Mouse (Mus musculus) cortical plate, adult 2 months (tissue): ENCODE results near the gene Aldh16a1. TPM values are rescaled to one million over a fixed set of nuclear protein-coding genes. Genes with fewer than 3 reads are reported as not detected.

Source experiments
- H3K27ac ChIP-seq: fragments of 200-500 bp; 2 replicates; pipeline ENCODE4 v1.5.1; 2012; ENCODE audit warnings: low read length, control low read depth, inconsistent platforms; ENCODE audit not compliant: insufficient read depth
- H3K4me1 ChIP-seq: fragments of 200-500 bp; 2 replicates; pipeline ENCODE4 v1.6.1; 2011; ENCODE audit warnings: low read length; ENCODE audit not compliant: control insufficient read depth, insufficient read depth
- H3K4me3 ChIP-seq: fragments of 200-500 bp; 2 replicates; pipeline ENCODE4 v1.5.1; 2011; ENCODE audit warnings: mild to moderate bottlenecking, low read length, control low read depth; ENCODE audit not compliant: insufficient read depth
- CTCF ChIP-seq: fragments of 200-500 bp; IDR thresholded peaks from 2 replicates; pipeline ENCODE4 v1.5.1; 2011; ENCODE audit warnings: mild to moderate bottlenecking, control low read depth, low read length; ENCODE audit not compliant: insufficient read depth; ENCODE audit errors: extremely low read depth
- POLR2A ChIP-seq: fragments of 200-500 bp; IDR thresholded peaks from 2 replicates; pipeline ENCODE4 v1.6.1; 2011; ENCODE audit warnings: mild to moderate bottlenecking, low read length, control low read depth; ENCODE audit not compliant: insufficient read depth; ENCODE audit errors: extremely low read depth
- polyA plus RNA-seq: library from polyadenylated mRNA; depleted of rRNA; stranded (reverse); fragments of >200 nt; gene quantifications from 2 replicates; pipeline ENCODE4 v1.2.3, GENCODE M21; 2012

Gene Aldh16a1
- polyA plus RNA-seq, 1 experiment = 10.3 TPM

DNA sequence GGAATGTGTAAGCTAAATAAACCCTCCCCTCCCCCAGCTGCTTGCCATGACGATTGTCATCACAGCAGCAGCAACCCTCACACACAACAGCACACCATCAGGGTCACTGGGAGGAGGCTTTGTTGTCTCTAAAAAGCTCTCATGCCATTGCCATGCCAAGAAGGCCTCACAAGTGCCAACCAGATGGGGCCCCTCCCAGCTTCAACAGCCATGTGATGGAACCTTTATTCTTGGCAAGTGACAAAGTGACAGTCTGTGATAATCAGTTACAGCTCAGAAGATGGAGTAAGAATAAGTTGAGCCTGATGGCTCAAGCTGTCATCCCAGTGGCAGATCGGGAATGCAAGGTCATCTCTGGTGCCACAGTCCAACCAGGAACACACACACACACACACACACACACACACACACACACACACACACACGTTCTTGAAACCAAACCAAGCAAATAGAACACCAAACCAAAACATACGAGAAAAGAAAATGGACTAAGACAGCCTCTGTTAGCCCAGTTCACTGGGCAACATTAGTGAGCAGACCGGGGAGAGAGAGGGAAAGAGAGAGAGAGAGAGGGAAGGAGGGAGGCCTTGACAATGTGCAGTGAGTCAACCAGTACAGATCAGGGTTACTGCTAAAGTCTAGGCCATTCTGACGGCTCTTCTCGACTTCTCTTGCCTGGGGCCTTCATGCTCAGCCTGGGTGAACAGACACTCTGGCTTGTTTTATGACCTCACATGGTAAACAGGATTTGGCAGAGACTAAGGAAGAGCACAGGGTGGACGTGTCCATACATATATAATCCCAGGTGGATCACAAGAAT lies 14.3 kb downstream of the Aldh16a1 start:
- no peaks in the 10 kb centered on the region for H3K4me1 ChIP-seq
- H3K4me3 ChIP-seq = no peak overlapping the region
- no peak for TF ChIP-seq CTCF
- TF ChIP-seq POLR2A = no peak
- H3K27ac ChIP-seq = no peak overlapping the region

DNA sequence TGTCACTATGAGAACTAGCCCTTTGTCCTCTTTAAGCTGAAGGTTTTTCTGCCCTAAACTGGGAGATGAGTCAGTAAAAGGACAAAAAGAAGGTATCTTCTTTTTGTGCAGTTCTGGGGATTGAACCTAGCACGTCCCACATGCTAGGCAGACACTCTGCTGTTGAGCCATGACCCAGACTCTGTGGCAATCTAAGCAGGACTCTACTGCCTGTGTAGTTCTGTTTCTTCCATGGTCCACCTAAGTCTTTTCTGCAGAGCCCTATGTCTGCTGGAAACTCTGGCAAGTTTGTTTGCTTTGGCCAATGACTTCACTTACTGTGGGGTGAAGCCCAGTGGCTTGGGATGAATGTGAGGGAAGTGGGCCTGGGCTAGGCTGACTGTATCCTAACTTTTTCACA lies 16.0 kb downstream of the Aldh16a1 start:
- Histone ChIP-seq H3K4me3 (no peak overlapping the region), H3K4me1 (no peaks in the 10 kb centered on the region), H3K27ac (no peak overlapping the region)
- TF ChIP-seq CTCF = no peak
- TF ChIP-seq POLR2A = no peak

DNA sequence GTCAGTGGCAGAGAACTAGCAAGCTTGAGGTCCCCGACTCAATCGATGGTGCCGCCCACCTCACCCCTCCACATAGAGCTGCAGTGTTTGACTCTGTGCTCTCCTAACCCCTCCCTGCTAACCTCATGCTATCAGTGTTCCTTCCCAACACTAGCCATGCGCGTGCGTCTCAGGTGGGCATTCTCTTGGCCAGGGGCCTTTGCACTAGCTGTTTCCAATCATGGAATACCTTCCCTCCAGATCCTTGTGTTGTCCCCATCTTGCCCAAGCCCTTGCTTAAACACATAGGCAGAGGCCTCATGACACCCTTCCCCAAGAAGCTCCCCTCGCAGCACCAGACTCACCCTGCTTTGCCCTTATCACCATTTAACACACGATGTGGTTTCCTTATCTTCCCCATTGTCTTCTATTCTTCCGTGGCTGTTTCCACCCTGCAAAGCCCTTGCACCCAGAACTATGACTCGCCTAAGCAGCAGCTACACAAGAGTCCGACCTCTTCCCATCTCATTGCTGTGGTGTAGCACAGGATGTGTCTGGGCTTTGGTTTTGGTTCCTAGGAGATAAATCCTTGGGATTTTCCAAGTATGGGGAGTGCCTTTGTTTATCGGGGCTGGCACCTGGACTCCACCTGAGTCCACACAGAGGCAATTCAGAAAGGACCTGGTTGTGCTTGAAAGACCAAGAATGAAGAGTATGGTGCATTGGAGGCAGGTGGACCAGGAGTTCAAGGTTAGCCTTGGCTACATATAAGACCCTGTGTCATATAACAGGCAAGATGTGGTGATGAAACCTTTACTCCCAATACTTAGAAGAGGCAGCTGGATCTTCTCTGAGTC lies 17.0 kb downstream of the Aldh16a1 start:
- H3K4me3 ChIP-seq = no peak overlapping the region
- H3K4me1 ChIP-seq = no peaks in the 10 kb centered on the region
- H3K27ac ChIP-seq = no peak overlapping the region
- TF ChIP-seq CTCF = no peak
- no peak for TF ChIP-seq POLR2A

DNA sequence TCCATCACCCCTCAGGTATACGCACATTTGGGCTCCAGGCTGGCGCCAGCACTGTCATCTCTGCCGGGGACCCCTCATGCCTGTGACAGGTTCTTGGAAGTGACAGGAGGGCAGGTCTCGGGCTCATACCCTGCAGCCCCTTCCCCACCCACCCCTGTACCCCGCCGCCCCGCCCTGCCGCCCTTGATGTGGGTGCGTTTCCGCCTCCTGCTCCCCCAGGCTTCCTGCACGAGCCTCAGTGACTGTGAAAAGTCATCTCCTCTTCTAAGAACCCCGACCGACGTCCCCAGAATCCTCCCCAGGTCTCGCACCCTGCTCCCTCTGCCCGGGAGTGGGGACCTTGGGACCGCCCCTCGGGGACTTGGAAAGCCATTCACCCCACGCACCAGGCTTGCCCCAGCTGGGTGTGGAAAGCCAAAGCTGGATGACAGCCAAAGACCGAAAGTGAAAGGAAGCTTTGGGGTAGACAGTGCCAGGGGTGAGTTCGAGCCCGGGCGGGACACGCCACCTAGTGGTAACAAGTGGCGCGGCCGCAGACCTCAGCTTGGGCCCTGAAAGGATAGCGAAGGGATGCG lies 18.3 kb downstream of the Aldh16a1 start, which contains the start of the genes Gm45713 and Flt3l:
TSS of gene Gm45713 (minus strand) at position 239 of the 575 bp plus-strand sequence.
TSS of gene Flt3l (minus strand) at position 440 of the 575 bp plus-strand sequence.
- no peak for TF ChIP-seq POLR2A
- TF ChIP-seq CTCF = peak; percentile 81
- Histone ChIP-seq H3K27ac (no peak within 1 kb of the TSS), H3K4me1 (no peaks in the 10 kb centered on the region), H3K4me3 (peak within 1 kb of the TSS; percentile 38)

DNA sequence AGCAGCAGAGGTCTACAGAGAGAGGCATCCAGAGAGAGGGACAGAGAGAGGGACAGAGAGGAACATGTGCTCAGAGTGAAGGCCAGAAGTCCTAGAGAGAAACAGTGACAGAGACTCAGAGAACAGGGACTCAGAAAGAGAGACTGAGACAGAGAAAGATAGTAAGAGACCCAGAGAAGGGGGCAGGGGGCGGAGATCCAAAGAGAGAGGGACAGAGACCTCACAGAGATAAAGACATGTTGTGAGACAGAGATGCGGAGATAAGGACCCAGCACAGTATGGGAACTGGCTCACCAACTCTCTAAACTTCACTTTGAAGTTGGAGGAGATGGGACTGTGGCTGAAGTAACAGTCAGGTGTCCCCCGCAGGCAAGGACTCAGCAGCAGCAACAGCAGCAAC lies 19.0 kb downstream of the Aldh16a1 start:
- TF ChIP-seq POLR2A (no peak), CTCF (no peak)
- Histone ChIP-seq H3K4me3 (no peak overlapping the region), H3K27ac (no peak overlapping the region), H3K4me1 (no peaks in the 10 kb centered on the region)

DNA sequence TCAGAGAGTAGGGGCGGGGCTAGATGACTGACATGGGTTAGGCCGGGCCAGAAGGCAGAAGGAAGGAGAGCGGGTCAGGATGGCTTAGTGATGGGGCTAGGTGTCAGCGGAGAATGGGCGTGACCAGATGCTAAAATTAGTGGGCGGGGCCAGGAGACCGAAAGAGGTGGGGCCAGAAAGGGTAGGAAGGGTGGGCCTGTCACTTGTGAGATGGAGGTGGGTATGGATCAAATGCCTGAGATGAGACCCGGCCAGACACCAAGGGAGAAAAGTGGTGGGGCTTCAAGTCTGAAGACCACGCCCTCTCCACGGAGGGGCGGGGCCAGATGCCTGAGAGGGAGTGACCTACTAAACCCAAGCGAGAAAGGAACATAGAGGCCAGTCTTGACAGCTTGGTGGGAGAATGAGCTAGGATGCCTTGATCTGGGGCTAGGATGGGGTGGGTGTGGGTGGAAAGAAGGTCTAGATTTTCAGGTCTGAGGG lies 19.8 kb downstream of the Aldh16a1 start:
- TF ChIP-seq POLR2A (no peak), CTCF (no peak)
- H3K27ac ChIP-seq = no peak overlapping the region
- no peak overlapping the region for H3K4me3 ChIP-seq

DNA sequence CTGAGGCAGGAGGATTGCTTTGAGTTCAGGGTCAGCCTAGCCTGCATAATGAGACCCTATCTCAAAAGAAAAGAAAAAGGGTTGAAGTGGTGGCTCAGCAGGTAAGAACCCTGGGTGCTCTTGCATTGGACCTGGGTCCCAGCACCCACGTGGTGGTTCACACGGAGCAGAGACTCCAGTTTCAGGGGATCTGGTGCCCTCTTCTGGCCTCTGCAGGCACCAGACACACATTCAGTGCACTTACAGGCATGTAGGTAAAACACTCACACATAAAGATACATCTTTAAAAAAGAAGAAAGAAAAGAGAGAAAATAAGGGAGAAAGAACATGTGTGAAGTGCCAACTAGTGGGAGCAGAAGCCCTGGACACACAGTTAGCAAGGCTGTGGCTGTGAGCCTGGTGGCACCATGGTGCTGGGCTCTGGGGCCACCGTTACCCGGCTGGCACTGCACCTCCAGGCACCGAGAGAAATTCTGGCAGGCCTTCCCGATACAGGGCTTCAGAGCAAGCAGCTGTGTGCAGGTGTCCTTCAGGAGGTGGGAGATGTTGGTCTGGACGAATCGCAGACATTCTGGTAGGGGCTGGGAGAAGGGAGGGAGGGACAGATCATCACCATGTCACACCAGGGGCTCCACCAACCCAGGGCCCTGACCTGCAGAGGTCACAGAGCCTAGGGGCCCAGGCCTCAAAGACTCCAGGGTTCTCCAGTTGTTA lies 20.8 kb downstream of the Aldh16a1 start:
- Histone ChIP-seq H3K4me1 (no peaks in the 10 kb centered on the region), H3K4me3 (no peak overlapping the region), H3K27ac (no peak overlapping the region)
- no peak for TF ChIP-seq CTCF
- TF ChIP-seq POLR2A = no peak

More for the DNA sequence above, 19.8 kb downstream of the Aldh16a1 start:
- no peaks in the 10 kb centered on the region for H3K4me1 ChIP-seq

DNA sequence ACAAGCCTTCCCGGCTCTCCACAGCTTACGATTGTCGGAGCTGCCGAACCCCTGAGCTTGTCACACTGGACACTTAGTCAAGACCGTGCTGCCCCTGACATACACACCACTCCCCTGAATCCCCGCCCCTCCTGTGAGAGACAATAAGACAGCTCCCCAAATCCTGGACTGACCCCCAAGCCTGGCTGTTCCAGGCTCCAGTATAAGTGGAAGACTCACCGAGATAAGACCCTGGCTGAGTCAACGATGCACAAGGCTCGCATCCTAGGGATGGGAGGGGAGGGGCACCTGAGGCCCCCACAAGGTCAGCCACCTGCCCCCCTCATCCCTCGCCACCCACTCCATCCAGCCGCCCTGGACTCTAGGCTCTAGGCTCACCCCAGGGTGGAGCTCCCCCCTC lies 22.5 kb downstream of the Aldh16a1 start:
- Histone ChIP-seq H3K4me3 (no peak overlapping the region), H3K4me1 (no peaks in the 10 kb centered on the region), H3K27ac (no peak overlapping the region)
- no peak for TF ChIP-seq POLR2A
- TF ChIP-seq CTCF = no peak
